Mouse (Mus musculus) hematopoietic stem cell, adult 5-6 weeks (primary cell): ENCODE results near the gene Rapgef2. TPM values are rescaled to one million over a fixed set of nuclear protein-coding genes. Genes with fewer than 3 reads are reported as not detected.

Experiments
- ATAC-seq, 2 experiments: fragments of 125-278 bp in 1 of 2; replicated peaks in 1 of 2; 2 replicates each; pipeline ENCODE4 v1.8.0; 2016 to 2017; ENCODE audit warnings: inconsistent platforms in 2 of 2, mild to moderate bottlenecking in 2 of 2, moderate number of reproducible peaks in 2 of 2, low read depth in 1 of 2, moderate TSS enrichment in 1 of 2; ENCODE audit not compliant: low FRiP score in 2 of 2, poor library complexity in 2 of 2, severe bottlenecking in 2 of 2, insufficient read depth in 1 of 2, low TSS enrichment in 1 of 2
- total RNA-seq: library from RNA; stranded (forward); fragments of 172-1452, 232-1000 nt; gene quantifications from 2 replicates; pipeline ENCODE4 v1.2.3, GENCODE M21; 2017

Rapgef2 gene
- total RNA-seq, 1 experiment from 2014 or later: 18.5 TPM

DNA sequence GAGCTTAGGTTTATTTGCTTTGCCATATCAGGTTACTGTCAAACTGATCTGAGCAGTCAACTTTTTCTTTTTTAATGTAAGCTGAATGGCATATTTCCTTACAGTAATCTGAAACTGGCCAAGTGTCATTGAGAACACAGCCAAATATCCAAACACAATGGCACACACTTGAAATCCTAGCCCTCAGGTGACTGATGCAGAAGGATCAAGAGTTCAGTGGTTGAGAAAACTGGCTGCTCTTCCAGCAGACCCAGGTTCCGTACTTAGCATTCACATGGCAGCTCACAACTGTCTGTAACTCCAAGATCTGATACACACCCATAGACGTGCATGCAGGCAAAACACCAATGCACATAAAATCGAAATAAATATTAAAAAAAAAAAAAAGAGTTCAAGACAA lies 243.3 kb downstream of the Rapgef2 start:
- ATAC-seq: no peak

DNA sequence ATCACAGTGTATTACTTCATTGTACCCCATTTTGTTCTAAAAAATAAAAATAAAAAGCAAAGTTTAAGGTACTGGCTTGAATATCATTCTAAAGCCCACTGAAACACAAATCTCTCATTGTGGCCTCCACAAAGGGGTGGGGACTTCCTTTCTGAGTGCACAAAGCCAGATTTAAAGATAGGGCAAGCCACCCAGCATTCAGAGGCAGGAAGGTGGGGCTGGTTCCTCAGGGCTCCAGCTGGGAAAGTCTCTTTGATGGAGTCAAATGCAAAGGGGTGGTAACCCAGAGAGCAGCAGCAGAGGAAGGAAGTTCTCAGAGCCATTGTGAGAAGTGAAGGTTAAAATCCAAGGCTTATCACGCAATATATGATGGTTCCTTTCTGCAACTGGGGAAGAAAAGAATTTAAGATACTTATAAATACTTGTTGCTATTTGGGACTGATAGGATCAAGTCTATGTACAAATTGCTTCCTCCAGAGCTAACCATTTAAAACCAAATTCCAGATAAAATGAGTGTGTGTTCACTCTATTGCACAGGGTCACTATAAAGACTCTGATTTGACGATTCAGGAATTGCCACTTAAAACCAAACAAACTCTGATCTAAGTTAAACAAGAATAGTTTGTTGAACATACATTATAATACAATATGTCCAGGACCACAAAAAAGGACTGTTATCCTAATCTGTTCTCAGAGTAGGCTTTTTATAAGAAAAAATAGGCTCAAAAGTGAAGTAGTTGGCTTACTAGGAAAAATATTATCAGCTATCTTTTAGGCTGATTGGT lies 246.5 kb downstream of the Rapgef2 start:
- peak; percentile 94 to 96 for ATAC-seq

DNA sequence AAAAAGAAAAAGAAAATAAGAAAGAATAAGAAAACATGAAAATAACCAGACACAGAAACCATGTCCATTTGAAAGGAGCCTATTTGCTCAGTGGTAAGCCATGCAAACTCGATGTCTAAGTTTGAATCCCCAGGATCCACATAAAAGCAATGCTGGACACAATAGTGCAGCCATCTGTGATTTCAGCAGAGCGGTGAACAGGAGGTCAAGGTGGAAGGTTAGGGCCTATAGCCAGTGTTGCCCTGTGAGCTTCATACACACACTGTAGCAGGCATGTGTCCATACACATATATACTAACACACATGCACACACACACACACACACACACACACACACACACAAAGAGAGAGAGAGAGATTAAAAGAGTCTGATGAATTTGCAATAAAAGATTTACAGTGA lies 247.3 kb downstream of the Rapgef2 start:
- ATAC-seq: no peak

DNA sequence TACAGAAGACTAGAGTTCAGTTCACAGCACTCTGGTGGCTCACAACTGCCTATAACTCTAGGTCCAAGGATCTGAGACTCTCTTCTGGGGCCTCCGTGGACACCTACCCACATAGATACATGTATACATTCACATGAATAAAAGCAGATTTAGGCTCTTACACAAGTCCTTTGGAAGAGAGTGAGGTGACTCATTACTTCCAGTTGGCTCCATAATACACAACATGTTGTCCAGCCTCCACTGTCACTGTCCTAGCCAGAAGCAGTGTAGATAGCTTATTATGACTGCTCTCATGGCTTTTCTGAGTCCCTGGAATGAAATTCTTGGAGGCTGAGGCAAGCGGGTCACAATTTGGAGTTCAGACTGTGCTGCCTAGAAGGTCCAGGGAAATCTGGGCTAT lies 251.9 kb downstream of the Rapgef2 start:
- no peak for ATAC-seq

DNA sequence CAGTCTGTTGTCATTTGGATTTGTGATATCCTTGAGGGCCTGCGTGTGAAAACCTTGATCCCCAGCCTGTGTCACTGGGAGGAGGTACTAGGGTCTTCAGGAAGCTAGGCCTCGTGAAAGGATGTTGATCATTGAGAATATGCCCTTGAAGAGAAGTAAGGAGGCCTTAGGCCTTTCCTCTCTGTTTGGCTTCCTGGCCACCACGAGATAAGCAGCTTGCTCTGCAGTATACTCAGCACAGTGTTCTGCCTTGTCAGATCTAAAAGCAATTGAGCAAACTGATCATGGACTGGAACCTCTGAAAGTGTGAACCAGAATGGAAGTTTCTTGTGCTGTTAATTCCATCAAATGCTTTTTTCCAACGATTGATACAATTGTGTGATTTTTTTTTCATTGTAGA lies 255.5 kb downstream of the Rapgef2 start:
- no peak for ATAC-seq

DNA sequence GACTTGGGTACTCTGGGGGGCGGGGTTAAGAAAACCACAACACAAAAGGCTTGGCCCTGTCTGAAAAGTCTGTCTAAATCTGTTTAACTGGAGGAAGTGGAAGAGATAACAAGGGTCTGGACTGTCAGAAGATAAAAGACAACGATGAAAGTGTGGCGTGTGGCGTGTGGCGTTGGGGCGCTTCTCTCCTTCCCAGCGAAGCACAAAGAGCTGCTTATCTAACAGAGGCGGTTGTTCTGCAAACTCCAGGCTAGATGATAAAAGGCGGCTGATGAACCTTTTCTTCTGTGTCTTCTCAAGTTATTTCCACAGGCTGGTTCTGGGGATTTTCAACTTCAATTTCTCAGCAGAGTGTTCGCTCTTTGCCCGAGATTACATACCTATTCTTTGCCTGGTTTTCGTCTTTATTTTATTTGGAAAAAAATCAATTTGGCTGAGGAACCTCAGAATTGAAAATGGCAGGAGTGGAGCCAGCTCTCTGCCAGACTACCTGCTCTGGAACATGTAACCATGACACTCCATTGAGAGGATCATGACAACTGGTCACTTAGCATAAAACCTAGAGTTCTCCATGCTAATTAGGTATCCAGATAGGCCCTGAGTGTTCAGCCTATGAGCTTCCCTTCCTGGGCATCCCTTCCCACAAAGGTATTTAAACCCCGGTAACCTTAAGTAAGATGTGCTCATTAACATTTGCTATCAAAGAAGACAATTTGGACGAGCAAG lies 258.0 kb downstream of the Rapgef2 start:
- ATAC-seq: peak; percentile 56 to 80

DNA sequence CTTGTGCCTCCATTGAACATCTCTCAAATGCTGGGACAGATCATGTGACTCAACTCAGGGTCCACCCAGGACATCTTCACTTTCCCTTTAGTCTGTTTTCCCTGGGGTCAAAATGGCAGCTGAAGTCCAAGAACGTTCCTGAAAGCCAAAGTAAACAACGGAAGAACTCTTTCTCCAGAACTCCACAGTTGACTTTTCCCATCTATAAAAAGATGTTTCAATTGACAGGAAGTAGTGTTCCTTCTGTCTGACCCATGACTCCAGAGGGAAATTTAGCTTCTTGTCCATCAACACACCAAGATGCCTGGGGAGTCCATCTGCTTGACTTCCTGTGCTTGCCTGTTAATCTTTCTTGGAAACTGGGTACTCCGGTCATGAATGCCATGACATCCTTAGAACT lies 260.3 kb downstream of the Rapgef2 start:
- ATAC-seq: no peak

DNA sequence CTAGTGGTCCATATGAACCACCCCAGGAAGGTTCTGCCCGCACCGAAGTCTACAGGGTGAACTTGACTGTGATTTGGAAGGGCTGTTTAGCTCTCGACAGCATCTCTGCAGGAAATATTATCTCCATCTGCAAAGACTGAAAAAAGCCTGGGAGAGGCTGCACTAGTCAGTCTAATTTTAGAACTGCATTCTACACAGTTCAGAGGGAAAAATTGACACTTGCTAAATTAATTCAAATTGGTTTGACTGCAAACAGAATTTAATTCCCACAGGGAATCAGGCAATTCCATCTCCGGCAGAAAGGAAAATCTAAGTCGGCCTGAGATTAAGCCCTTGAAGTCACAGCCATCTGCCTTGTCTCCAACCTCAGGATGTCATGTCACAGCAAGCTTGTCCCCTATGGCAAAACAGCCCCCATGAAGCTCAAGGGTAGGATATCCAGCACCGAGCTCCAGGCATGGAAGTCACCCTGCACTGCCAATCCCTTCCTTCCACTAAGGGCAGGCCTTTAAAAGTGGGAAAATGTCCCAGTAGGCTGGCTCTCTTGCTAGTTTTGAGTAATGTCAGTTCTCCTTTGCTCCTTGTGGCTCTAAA lies 262.5 kb downstream of the Rapgef2 start:
- no peak for ATAC-seq

DNA sequence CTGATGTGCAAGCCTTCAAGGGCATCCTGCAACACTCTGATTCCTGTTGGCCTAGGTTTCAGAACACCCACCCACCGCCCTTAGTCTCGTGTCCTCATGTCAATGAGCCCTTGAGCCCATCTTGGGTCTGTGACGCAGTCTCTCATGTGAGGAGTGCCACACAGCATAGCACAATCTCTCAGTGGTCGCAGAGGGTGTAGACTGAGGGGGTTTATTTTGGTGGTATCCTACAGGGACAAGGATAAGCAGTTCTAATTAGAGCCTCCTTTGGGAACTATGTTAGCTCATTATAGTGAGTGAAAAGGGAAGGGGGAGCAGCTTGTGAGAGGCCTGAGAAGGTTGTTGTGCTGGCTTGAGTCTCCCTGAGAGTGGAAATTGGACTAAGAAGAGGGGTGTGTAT lies 263.6 kb downstream of the Rapgef2 start:
- ATAC-seq: no peak

DNA sequence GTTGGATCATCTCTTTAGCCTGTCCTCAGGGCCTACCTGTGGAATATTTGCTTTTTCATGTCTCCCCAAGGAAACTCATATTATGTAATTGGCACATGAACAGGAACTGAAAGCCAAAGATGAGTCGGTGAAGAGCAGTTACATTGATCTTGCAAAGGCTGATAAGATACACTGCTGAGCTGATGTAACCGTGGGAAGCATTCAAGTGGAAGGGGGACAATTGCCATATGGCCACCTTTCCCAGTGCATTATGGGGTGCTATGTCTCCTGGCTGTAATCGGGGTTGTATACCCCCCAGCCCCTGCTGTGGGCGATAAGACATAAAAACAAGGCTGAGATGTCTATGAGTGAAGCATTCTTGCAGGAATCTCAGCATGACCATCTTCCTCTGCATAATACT lies 268.9 kb downstream of the Rapgef2 start:
- ATAC-seq: no peak

DNA sequence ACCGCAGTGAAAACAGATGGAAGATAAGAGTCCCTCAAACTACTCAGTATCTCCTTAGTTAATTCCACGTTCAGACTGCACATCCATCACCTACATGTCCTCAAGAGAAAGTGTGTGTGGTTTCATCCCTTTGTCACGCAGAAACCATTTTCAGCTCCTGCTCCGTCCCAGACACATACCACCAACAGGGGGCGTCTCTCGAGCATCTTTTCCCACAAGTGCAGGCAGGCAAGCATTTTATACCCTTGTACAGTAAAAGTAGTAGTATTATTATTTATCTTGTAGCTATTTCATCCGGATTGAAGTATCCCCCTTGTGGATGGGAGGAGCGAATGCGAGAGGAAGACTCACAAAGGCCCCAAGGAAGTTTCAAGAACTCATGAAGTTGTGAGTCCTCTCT lies 269.5 kb downstream of the Rapgef2 start:
- ATAC-seq: no peak

DNA sequence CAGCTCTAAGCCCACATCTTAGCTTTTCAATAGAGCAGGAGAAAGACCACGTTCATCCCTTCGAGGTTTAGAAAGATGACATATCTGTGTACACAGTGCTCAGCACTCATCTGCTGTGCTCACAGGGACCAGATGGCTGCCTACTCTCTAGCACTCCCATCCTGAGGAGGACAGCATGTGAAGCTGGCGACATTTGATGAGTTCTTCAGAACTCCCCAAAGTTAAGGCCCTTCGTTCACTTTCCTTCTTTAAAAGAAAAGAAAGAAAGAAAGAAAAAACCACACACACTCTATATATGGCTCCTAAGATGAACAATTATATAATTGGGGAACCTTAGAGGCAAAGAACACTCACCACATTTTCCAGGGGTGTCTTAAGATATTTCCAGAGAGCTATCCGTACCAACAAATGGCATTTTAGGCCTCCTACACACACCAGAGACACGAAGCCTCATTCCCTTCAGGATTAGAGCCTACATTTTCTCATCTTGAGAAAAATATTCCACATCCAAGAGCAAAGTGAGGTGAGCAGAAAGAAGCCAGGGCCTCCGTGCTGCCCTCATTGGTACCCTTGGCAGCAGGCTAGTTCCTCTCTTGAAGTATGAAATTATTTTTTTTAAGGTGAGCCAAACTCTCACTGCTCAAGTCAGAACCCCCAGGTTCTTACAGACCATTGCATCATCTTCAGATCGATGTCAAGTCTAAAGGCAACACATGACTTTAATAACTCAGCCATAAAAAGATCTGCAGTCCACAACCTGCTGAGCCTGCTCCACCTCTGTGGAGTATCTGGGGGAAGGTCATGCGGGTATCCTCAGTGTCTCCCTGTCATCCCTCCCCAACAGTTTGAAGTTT lies 270.5 kb downstream of the Rapgef2 start:
- ATAC-seq: no peak

Other genes starting within 250 kb of the Rapgef2 start
- gene Gm17359, start 50.1 kb upstream of the Rapgef2 start, total RNA-seq: not detected in 2 replicates